Mouse (Mus musculus) lung, embryonic 15.5 days (tissue): Measurements from ENCODE around the gene Ctnnb1. TPM values are rescaled to one million over a fixed set of nuclear protein-coding genes. Genes with fewer than 3 reads are reported as not detected.

Experiments
- microRNA-seq: library from miRNA; unstranded; fragments of <30 nt; microRNA quantifications from one replicate; pipeline ENCODE4, GENCODE M21; 2016
- polyA plus RNA-seq: library from polyadenylated mRNA; unstranded; fragments of >200 nt; fragmentation: Nextera tagmentation; extraction: Ambion mirVana; gene quantifications from 2 replicates; pipeline ENCODE4 v1.2.1, GENCODE M21; 2015

Ctnnb1 gene
- polyA plus RNA-seq, 1 experiment from 2014 or later, result 552 TPM

Small RNA genes lying within 50 kb of the gene (microRNA-seq; reads per million reads assigned to microRNA genes)
- not detected for gene Mir7090
